ENCODE assay signal across 8 mouse cellular contexts in genomic region chr11:120120642-120121420, GRCm38 (mm10). TPM values are rescaled to one million over a fixed set of nuclear protein-coding genes. Genes with fewer than 3 reads are reported as not detected.
DNase-seq lines count a peak whose midpoint lies in the region; ATAC-seq lines count a peak whose summit lies in the region.

No protein-coding gene starts in this region.

- no peaks in the 10 kb centered on the region for H3K4me1 ChIP-seq in forebrain, embryonic 10.5 days
- H3K4me1 ChIP-seq in forebrain, embryonic 12.5 days, result no peaks in the 10 kb centered on the region
- H3K4me1 ChIP-seq in lung, embryonic 16.5 days (replicated peaks; ENCODE audit: control insufficient read depth, insufficient read depth, low read length), result no peaks in the 10 kb centered on the region

- no peak overlapping the region for H3K4me2 ChIP-seq in forebrain, embryonic 12.5 days
- no peak overlapping the region for H3K4me2 ChIP-seq in lung, embryonic 16.5 days (ENCODE audit: low read depth, low read length)

- 0 out of 2 replicates have a peak overlapping the region, but pooled peaks have one; percentile 7 for H3K27ac ChIP-seq in forebrain, embryonic 10.5 days
- H3K27ac ChIP-seq in forebrain, embryonic 12.5 days, result no peak overlapping the region
- H3K27ac ChIP-seq in lung, embryonic 16.5 days (ENCODE audit: low read length), result no peak overlapping the region

- no peak for ATAC-seq in forebrain, embryonic 12.5 days (ENCODE audit: low FRiP score)
- peak; percentile 36 for ATAC-seq in lung, embryonic 16.5 days (ENCODE audit: low read depth)

- H3K36me3 ChIP-seq in forebrain, embryonic 10.5 days (replicated peaks), result peaks cover 74% of the 10 kb centered on the region
- H3K36me3 ChIP-seq in forebrain, embryonic 12.5 days (replicated peaks), result peaks cover 22% of the 10 kb centered on the region
- H3K36me3 ChIP-seq in lung, embryonic 16.5 days (ENCODE audit: control insufficient read depth, insufficient read depth, low read length), result peaks cover 5% of the 10 kb centered on the region; the same call in 1 of the 2 replicates

- no peak overlapping the region for H3K4me3 ChIP-seq in forebrain, embryonic 10.5 days
- no peak overlapping the region for H3K4me3 ChIP-seq in forebrain, embryonic 12.5 days (replicated peaks)
- H3K4me3 ChIP-seq in lung, embryonic 16.5 days (ENCODE audit: low read length), result no peak overlapping the region

- intact Hi-C loops in gastrocnemius, postnatal 14 days (cut with DNase I; ENCODE audit: low total_unique reads), result no loop called here

- no peaks in the 10 kb centered on the region for H3K27me3 ChIP-seq in forebrain, embryonic 10.5 days (ENCODE audit: poor library complexity, severe bottlenecking)
- H3K27me3 ChIP-seq in forebrain, embryonic 12.5 days, result no peaks in the 10 kb centered on the region
- H3K27me3 ChIP-seq in lung, embryonic 16.5 days (ENCODE audit: control insufficient read depth, insufficient read depth, low read depth, low read length), result no peaks in the 10 kb centered on the region

- no peaks in the 10 kb centered on the region for H3K9me3 ChIP-seq in forebrain, embryonic 10.5 days
- H3K9me3 ChIP-seq in forebrain, embryonic 12.5 days, result no peaks in the 10 kb centered on the region
- no peaks in the 10 kb centered on the region for H3K9me3 ChIP-seq in lung, embryonic 16.5 days (ENCODE audit: control insufficient read depth, low read length)

- DNase-seq in forebrain, embryonic 10.5 days (ENCODE audit: extremely low spot score, low spot score), result peak; percentile 40
- peak; percentile 85 for DNase-seq in MN1 (ENCODE audit: low spot score)
- peak; percentile 87 for DNase-seq in cerebellum, adult 9-11 months
- DNase-seq in gastrocnemius, postnatal 14 days, result peak; percentile 60
- DNase-seq in kidney, postnatal 4 days, result peak; percentile 80 to 85
- DNase-seq in right cerebral cortex, postnatal 10 days (ENCODE audit: low spot score in 2 of 2), result peak; percentile 75 to 87

- H3K9ac ChIP-seq in forebrain, embryonic 12.5 days, result no peak overlapping the region
- no peak overlapping the region for H3K9ac ChIP-seq in lung, embryonic 16.5 days (ENCODE audit: low read length)

- 83% methylated on average over 17 of the region's 17 CpGs for WGBS in forebrain, embryonic 10.5 days
- 84% methylated on average over 17 of the region's 17 CpGs for WGBS in forebrain, embryonic 12.5 days
- WGBS in lung, embryonic 16.5 days, result 71% methylated on average over 17 of the region's 17 CpGs

RNA-seq across cellular contexts. Expression of gene Ndufaf8, which starts 22.1 kb away (rescaled TPM):
- polyA plus RNA-seq in forebrain, embryonic 10.5 days (2016; fragmentation: Nextera tagmentation; extraction: Ambion mirVana), result 87.4 and 97.7 TPM in 2 replicates
- 52.5 and 62.0 TPM in 2 replicates for polyA plus RNA-seq in forebrain, embryonic 12.5 days (2016; fragmentation: Nextera tagmentation; extraction: Ambion mirVana)
- total RNA-seq in gastrocnemius, postnatal 14 days (2021), result 10 to 100 TPM; 36.5 to 45.6 TPM
- polyA plus RNA-seq in lung, embryonic 16.5 days (2015; fragmentation: Nextera tagmentation; extraction: Ambion mirVana), result 64.7 and 78.3 TPM in 2 replicates

RNA-seq across cellular contexts. Expression of gene Tepsin, which starts 22.3 kb away (rescaled TPM):
- polyA plus RNA-seq in forebrain, embryonic 10.5 days (2016; fragmentation: Nextera tagmentation; extraction: Ambion mirVana), result 17.7 and 20.6 TPM in 2 replicates
- polyA plus RNA-seq in forebrain, embryonic 12.5 days (2016; fragmentation: Nextera tagmentation; extraction: Ambion mirVana), result 17.3 and 20.9 TPM in 2 replicates
- 1 to 10 TPM; 5.1 to 6.6 TPM for total RNA-seq in gastrocnemius, postnatal 14 days (2021)
- polyA plus RNA-seq in lung, embryonic 16.5 days (2015; fragmentation: Nextera tagmentation; extraction: Ambion mirVana), result 17.8 and 18.2 TPM in 2 replicates

RNA-seq across cellular contexts. Expression of gene Slc38a10, which starts 30.3 kb away (rescaled TPM):
- polyA plus RNA-seq in forebrain, embryonic 10.5 days (2016; fragmentation: Nextera tagmentation; extraction: Ambion mirVana), result 90.6 and 93.2 TPM in 2 replicates
- 88.6 and 91.3 TPM in 2 replicates for polyA plus RNA-seq in forebrain, embryonic 12.5 days (2016; fragmentation: Nextera tagmentation; extraction: Ambion mirVana)
- 10 to 100 TPM; 56.1 to 60.8 TPM for total RNA-seq in gastrocnemius, postnatal 14 days (2021)
- 96.3 and 100 TPM in 2 replicates for polyA plus RNA-seq in lung, embryonic 16.5 days (2015; fragmentation: Nextera tagmentation; extraction: Ambion mirVana)

RNA-seq across cellular contexts. Expression of gene Cep131, which starts 34.2 kb away (rescaled TPM):
- polyA plus RNA-seq in forebrain, embryonic 10.5 days (2016; fragmentation: Nextera tagmentation; extraction: Ambion mirVana), result 41.4 and 42.5 TPM in 2 replicates
- 48.2 and 51.0 TPM in 2 replicates for polyA plus RNA-seq in forebrain, embryonic 12.5 days (2016; fragmentation: Nextera tagmentation; extraction: Ambion mirVana)
- 1 to 10 TPM; 7.9 to 8.5 TPM for total RNA-seq in gastrocnemius, postnatal 14 days (2021)
- polyA plus RNA-seq in lung, embryonic 16.5 days (2015; fragmentation: Nextera tagmentation; extraction: Ambion mirVana), result 15.3 and 16.4 TPM in 2 replicates
